Mouse (Mus musculus): ENCODE data around the gene Pklr. TPM values are rescaled to one million over a fixed set of nuclear protein-coding genes. Genes with fewer than 3 reads are reported as not detected.
A peak's percentile ranks its signal among the peaks of the same experiment; 100 is the strongest.

Pklr gene
- total and polyA plus RNA-seq, 3 experiments, result 22.9 to 80.3 (median 36.9) TPM

- Histone ChIP-seq H3K9me3 (replicated peaks) (no peaks in the 10 kb centered on the region), H3K36me3 (replicated peaks) (peaks cover 71% of the 10 kb centered on the region), H3K4me1 (ENCODE audit: insufficient read depth, low read depth, low read length) (peaks cover 75% of the 10 kb centered on the region), H3K27me3 (ENCODE audit: insufficient read depth, low read length) (peaks cover 6% of the 10 kb centered on the region), H3K4me3 (ENCODE audit: low read depth, low read length) (no peak overlapping the region)
- TF ChIP-seq TAL1 (conservative IDR thresholded peaks at IDR 0.05; ENCODE audit: low read depth, low read length) (no peak), POLR2AphosphoS5 (IDR thresholded peaks at IDR 0.05; ENCODE audit: insufficient replicate concordance, low read depth, low read length) (no peak), CTCF (IDR thresholded peaks at IDR 0.05; ENCODE audit: low read depth, low read length) (no peak), GATA1 (IDR thresholded peaks at IDR 0.05; ENCODE audit: borderline replicate concordance, low read length) (no peak), GATA2 (IDR thresholded peaks at IDR 0.05; ENCODE audit: borderline replicate concordance, low read depth, low read length) (no peak)
- DNase-seq (ENCODE audit: low spot score) (no peak), ATAC-seq (ENCODE audit: extremely low read depth, insufficient number of reproducible peaks, low FRiP score, poor library complexity, severe bottlenecking) (no peak)
Measured at GRCm38 (mm10) chr3:89145566-89145965, 9.6 kb downstream of the Pklr start.

- H3K27me3 ChIP-seq (ENCODE audit: insufficient read depth, low read length), result peaks cover 12% of the 10 kb centered on the region
- TF ChIP-seq GATA1 (IDR thresholded peaks at IDR 0.05; ENCODE audit: borderline replicate concordance, low read length) (no peak), GATA2 (IDR thresholded peaks at IDR 0.05; ENCODE audit: borderline replicate concordance, low read depth, low read length) (no peak), POLR2AphosphoS5 (IDR thresholded peaks at IDR 0.05; ENCODE audit: insufficient replicate concordance, low read depth, low read length) (no peak; the same call in 1 of the 2 replicates), CTCF (IDR thresholded peaks at IDR 0.05; ENCODE audit: low read depth, low read length) (no peak), TAL1 (conservative IDR thresholded peaks at IDR 0.05; ENCODE audit: low read depth, low read length) (no peak)
- ATAC-seq (ENCODE audit: extremely low read depth, insufficient number of reproducible peaks, low FRiP score, poor library complexity, severe bottlenecking) (0 out of 2 replicates have a peak, but pooled peaks have one; percentile 34), DNase-seq (ENCODE audit: low spot score) (peak; percentile 58)
- peaks cover 53% of the 10 kb centered on the region for H3K36me3 ChIP-seq (replicated peaks)
- H3K4me3 ChIP-seq (ENCODE audit: low read depth, low read length), result peak overlapping the region; percentile 66; the same call in 1 of the 2 replicates
- no peaks in the 10 kb centered on the region for H3K9me3 ChIP-seq (replicated peaks)
- peaks cover 69% of the 10 kb centered on the region for H3K4me1 ChIP-seq (ENCODE audit: insufficient read depth, low read depth, low read length)
Measured at GRCm38 (mm10) chr3:89147101-89147978, 11.4 kb downstream of the Pklr start.

- Histone ChIP-seq H3K4me1 (ENCODE audit: insufficient read depth, low read depth, low read length) (peaks cover 67% of the 10 kb centered on the region), H3K4me3 (ENCODE audit: low read depth, low read length) (peak overlapping the region; percentile 66; the same call in 1 of the 2 replicates), H3K9me3 (replicated peaks) (no peaks in the 10 kb centered on the region), H3K27me3 (ENCODE audit: insufficient read depth, low read length) (peaks cover 18% of the 10 kb centered on the region), H3K36me3 (replicated peaks) (peaks cover 47% of the 10 kb centered on the region)
- DNase-seq (ENCODE audit: low spot score) (peak; percentile 15), ATAC-seq (ENCODE audit: extremely low read depth, insufficient number of reproducible peaks, low FRiP score, poor library complexity, severe bottlenecking) (no peak)
- TF ChIP-seq POLR2AphosphoS5 (IDR thresholded peaks at IDR 0.05; ENCODE audit: insufficient replicate concordance, low read depth, low read length), result no peak; the same call in 1 of the 2 replicates
- TF ChIP-seq TAL1 (conservative IDR thresholded peaks at IDR 0.05; ENCODE audit: low read depth, low read length), result no peak
- TF ChIP-seq GATA2 (IDR thresholded peaks at IDR 0.05; ENCODE audit: borderline replicate concordance, low read depth, low read length), result no peak
- no peak for TF ChIP-seq CTCF (IDR thresholded peaks at IDR 0.05; ENCODE audit: low read depth, low read length)
- TF ChIP-seq GATA1 (IDR thresholded peaks at IDR 0.05; ENCODE audit: borderline replicate concordance, low read length), result no peak
Measured at GRCm38 (mm10) chr3:89147979-89148311, 12.0 kb downstream of the Pklr start.

- Histone ChIP-seq H3K4me3 (ENCODE audit: low read depth, low read length) (no peak overlapping the region; the same call in 1 of the 2 replicates), H3K9me3 (replicated peaks) (no peaks in the 10 kb centered on the region), H3K36me3 (replicated peaks) (peaks cover 41% of the 10 kb centered on the region), H3K4me1 (ENCODE audit: insufficient read depth, low read depth, low read length) (peaks cover 62% of the 10 kb centered on the region), H3K27me3 (ENCODE audit: insufficient read depth, low read length) (peaks cover 19% of the 10 kb centered on the region)
- TF ChIP-seq POLR2AphosphoS5 (IDR thresholded peaks at IDR 0.05; ENCODE audit: insufficient replicate concordance, low read depth, low read length), result peak; percentile 80; the same call in 1 of the 2 replicates
- TF ChIP-seq GATA1 (IDR thresholded peaks at IDR 0.05; ENCODE audit: borderline replicate concordance, low read length), result no peak
- DNase-seq (ENCODE audit: low spot score), result no peak
- ATAC-seq (ENCODE audit: extremely low read depth, insufficient number of reproducible peaks, low FRiP score, poor library complexity, severe bottlenecking), result no peak
Measured at GRCm38 (mm10) chr3:89148567-89148966, 12.6 kb downstream of the Pklr start.

- no peak for ATAC-seq (ENCODE audit: extremely low read depth, insufficient number of reproducible peaks, low FRiP score, poor library complexity, severe bottlenecking)
- peaks cover 33% of the 10 kb centered on the region for H3K4me1 ChIP-seq (ENCODE audit: insufficient read depth, low read depth, low read length)
- no peak for DNase-seq (ENCODE audit: low spot score)
- no peak overlapping the region for H3K4me3 ChIP-seq (ENCODE audit: low read depth, low read length)
- peaks cover 29% of the 10 kb centered on the region for H3K27me3 ChIP-seq (ENCODE audit: insufficient read depth, low read length)
- H3K9me3 ChIP-seq (replicated peaks), result no peaks in the 10 kb centered on the region
- no peak for TF ChIP-seq POLR2AphosphoS5 (IDR thresholded peaks at IDR 0.05; ENCODE audit: insufficient replicate concordance, low read depth, low read length)
- no peak for TF ChIP-seq GATA1 (IDR thresholded peaks at IDR 0.05; ENCODE audit: borderline replicate concordance, low read length)
- no peak for TF ChIP-seq CTCF (IDR thresholded peaks at IDR 0.05; ENCODE audit: low read depth, low read length)
- TF ChIP-seq GATA2 (IDR thresholded peaks at IDR 0.05; ENCODE audit: borderline replicate concordance, low read depth, low read length), result no peak
- no peak for TF ChIP-seq TAL1 (conservative IDR thresholded peaks at IDR 0.05; ENCODE audit: low read depth, low read length)
- H3K36me3 ChIP-seq (replicated peaks), result peaks cover 5% of the 10 kb centered on the region
Measured at GRCm38 (mm10) chr3:89152084-89152835, 16.3 kb downstream of the Pklr start.

- no peak for ATAC-seq (ENCODE audit: extremely low read depth, insufficient number of reproducible peaks, low FRiP score, poor library complexity, severe bottlenecking)
- no peak for TF ChIP-seq POLR2AphosphoS5 (IDR thresholded peaks at IDR 0.05; ENCODE audit: insufficient replicate concordance, low read depth, low read length)
- TF ChIP-seq GATA1 (IDR thresholded peaks at IDR 0.05; ENCODE audit: borderline replicate concordance, low read length), result no peak
- no peak for TF ChIP-seq GATA2 (IDR thresholded peaks at IDR 0.05; ENCODE audit: borderline replicate concordance, low read depth, low read length)
- no peak for TF ChIP-seq TAL1 (conservative IDR thresholded peaks at IDR 0.05; ENCODE audit: low read depth, low read length)
- TF ChIP-seq CTCF (IDR thresholded peaks at IDR 0.05; ENCODE audit: low read depth, low read length), result no peak
- no peak for DNase-seq (ENCODE audit: low spot score)
- Histone ChIP-seq H3K4me3 (ENCODE audit: low read depth, low read length) (no peak overlapping the region), H3K36me3 (replicated peaks) (no peaks in the 10 kb centered on the region), H3K9me3 (replicated peaks) (no peaks in the 10 kb centered on the region), H3K27me3 (ENCODE audit: insufficient read depth, low read length) (peaks cover 34% of the 10 kb centered on the region), H3K4me1 (ENCODE audit: insufficient read depth, low read depth, low read length) (peaks cover 32% of the 10 kb centered on the region)
Measured at GRCm38 (mm10) chr3:89156951-89157350, 21.0 kb downstream of the Pklr start.
